Mouse (Mus musculus): ENCODE measurements around the gene Rexo5. TPM values are rescaled to one million over a fixed set of nuclear protein-coding genes. Genes with fewer than 3 reads are reported as not detected.
A peak's percentile ranks its signal among the peaks of the same experiment; 100 is the strongest.

Rexo5 gene
- total and polyA plus RNA-seq, 3 experiments: 0.75 to 3.3 (median 1.2) TPM

GRCm38 (mm10) chr7:119855031-119855430 lies 61.2 kb downstream of the Rexo5 start:
- intact Hi-C loops (cut with DNase I): no loop called here
- no peak overlapping the region for H3K9ac ChIP-seq (ENCODE audit: low read depth, low read length)

GRCm38 (mm10) chr7:119859476-119859875 lies 65.7 kb downstream of the Rexo5 start:
- 81% methylated on average over 6 of the region's 6 CpGs for WGBS
- intact Hi-C loops (cut with DNase I): no loop called here
- no peaks in the 10 kb centered on the region for H3K79me2 ChIP-seq (replicated peaks; ENCODE audit: control insufficient read depth, insufficient read depth, low read length)
- H3K27me3 ChIP-seq (ENCODE audit: control insufficient read depth, insufficient read depth, low read length): no peaks in the 10 kb centered on the region
- peaks cover 9% of the 10 kb centered on the region for H3K36me3 ChIP-seq (ENCODE audit: control insufficient read depth, insufficient read depth, low read length)
- TF ChIP-seq CTCF (IDR thresholded peaks at IDR 0.05) (peak; percentile 59), EP300 (IDR thresholded peaks at IDR 0.05; ENCODE audit: insufficient read depth, low read depth, low read length) (no peak), POLR2A (IDR thresholded peaks at IDR 0.05; ENCODE audit: insufficient read depth, low read depth, low read length) (no peak)
- peaks cover 6% of the 10 kb centered on the region for H3K4me1 ChIP-seq (ENCODE audit: control insufficient read depth, insufficient read depth, low read length)
- no peak overlapping the region for H3K4me3 ChIP-seq
- H3K9ac ChIP-seq (ENCODE audit: low read depth, low read length): no peak overlapping the region
- DNase-seq: no peak
- H3K27ac ChIP-seq: no peak overlapping the region

More at GRCm38 (mm10) chr7:119855031-119855430, 61.2 kb downstream of the Rexo5 start:
- no peak for DNase-seq
- peaks cover 2% of the 10 kb centered on the region for H3K4me1 ChIP-seq (ENCODE audit: control insufficient read depth, insufficient read depth, low read length)
- H3K27me3 ChIP-seq (ENCODE audit: control insufficient read depth, insufficient read depth, low read length): no peaks in the 10 kb centered on the region
- H3K27ac ChIP-seq: no peak overlapping the region
- no peaks in the 10 kb centered on the region for H3K79me2 ChIP-seq (replicated peaks; ENCODE audit: control insufficient read depth, insufficient read depth, low read length)
- no peak overlapping the region for H3K4me3 ChIP-seq
- TF ChIP-seq CTCF (IDR thresholded peaks at IDR 0.05) (no peak), EP300 (IDR thresholded peaks at IDR 0.05; ENCODE audit: insufficient read depth, low read depth, low read length) (no peak), POLR2A (IDR thresholded peaks at IDR 0.05; ENCODE audit: insufficient read depth, low read depth, low read length) (no peak)
- H3K36me3 ChIP-seq (ENCODE audit: control insufficient read depth, insufficient read depth, low read length): peaks cover 2% of the 10 kb centered on the region; the same call in 1 of the 2 replicates

- WGBS: 91% methylated on average over 3 of the region's 3 CpGs
- no peaks in the 10 kb centered on the region for H3K79me2 ChIP-seq (replicated peaks; ENCODE audit: control insufficient read depth, insufficient read depth, low read length)
- intact Hi-C loops (cut with DNase I): no loop called here
- H3K4me1 ChIP-seq (ENCODE audit: control insufficient read depth, insufficient read depth, low read length): peaks cover 6% of the 10 kb centered on the region
- no peak for TF ChIP-seq EP300 (IDR thresholded peaks at IDR 0.05; ENCODE audit: insufficient read depth, low read depth, low read length)
- no peak overlapping the region for H3K9ac ChIP-seq (ENCODE audit: low read depth, low read length)
- no peak for DNase-seq
- peaks cover 9% of the 10 kb centered on the region for H3K36me3 ChIP-seq (ENCODE audit: control insufficient read depth, insufficient read depth, low read length)
- no peaks in the 10 kb centered on the region for H3K27me3 ChIP-seq (ENCODE audit: control insufficient read depth, insufficient read depth, low read length)
- H3K4me3 ChIP-seq: no peak overlapping the region
- H3K27ac ChIP-seq: no peak overlapping the region; the same call in 1 of the 2 replicates
These were observed 66.3 kb downstream of the Rexo5 start for GRCm38 (mm10) chr7:119860116-119860515.

GRCm38 (mm10) chr7:119860554-119860953 lies 66.7 kb downstream of the Rexo5 start:
- no peak overlapping the region for H3K4me3 ChIP-seq
- no peaks in the 10 kb centered on the region for H3K79me2 ChIP-seq (replicated peaks; ENCODE audit: control insufficient read depth, insufficient read depth, low read length)
- DNase-seq: no peak
- H3K27ac ChIP-seq: peak overlapping the region; percentile 69
- H3K4me1 ChIP-seq (ENCODE audit: control insufficient read depth, insufficient read depth, low read length): peaks cover 7% of the 10 kb centered on the region
- TF ChIP-seq CTCF (IDR thresholded peaks at IDR 0.05): no peak
- H3K36me3 ChIP-seq (ENCODE audit: control insufficient read depth, insufficient read depth, low read length): peaks cover 9% of the 10 kb centered on the region
- intact Hi-C loops (cut with DNase I): no loop called here
- 79% methylated on average over 2 of the region's 2 CpGs for WGBS
- no peak overlapping the region for H3K9ac ChIP-seq (ENCODE audit: low read depth, low read length)
- no peaks in the 10 kb centered on the region for H3K27me3 ChIP-seq (ENCODE audit: control insufficient read depth, insufficient read depth, low read length)

- DNase-seq: no peak
- Histone ChIP-seq H3K9ac (ENCODE audit: low read depth, low read length) (no peak overlapping the region), H3K79me2 (replicated peaks; ENCODE audit: control insufficient read depth, insufficient read depth, low read length) (no peaks in the 10 kb centered on the region), H3K4me1 (ENCODE audit: control insufficient read depth, insufficient read depth, low read length) (peaks cover 7% of the 10 kb centered on the region), H3K27ac (peak overlapping the region; percentile 69), H3K36me3 (ENCODE audit: control insufficient read depth, insufficient read depth, low read length) (peaks cover 10% of the 10 kb centered on the region), H3K27me3 (ENCODE audit: control insufficient read depth, insufficient read depth, low read length) (no peaks in the 10 kb centered on the region), H3K4me3 (no peak overlapping the region)
- intact Hi-C loops (cut with DNase I): no loop called here
- TF ChIP-seq CTCF (IDR thresholded peaks at IDR 0.05) (no peak), EP300 (IDR thresholded peaks at IDR 0.05; ENCODE audit: insufficient read depth, low read depth, low read length) (no peak), POLR2A (IDR thresholded peaks at IDR 0.05; ENCODE audit: insufficient read depth, low read depth, low read length) (no peak)
These were observed 67.1 kb downstream of the Rexo5 start for GRCm38 (mm10) chr7:119860971-119861334.

GRCm38 (mm10) chr7:119861335-119862091 lies 67.7 kb downstream of the Rexo5 start:
- WGBS: 36% methylated on average over 6 of the region's 6 CpGs
- Histone ChIP-seq H3K27ac (peak overlapping the region; percentile 69), H3K27me3 (ENCODE audit: control insufficient read depth, insufficient read depth, low read length) (no peaks in the 10 kb centered on the region), H3K4me3 (no peak overlapping the region), H3K36me3 (ENCODE audit: control insufficient read depth, insufficient read depth, low read length) (peaks cover 15% of the 10 kb centered on the region), H3K4me1 (ENCODE audit: control insufficient read depth, insufficient read depth, low read length) (peaks cover 7% of the 10 kb centered on the region), H3K9ac (ENCODE audit: low read depth, low read length) (peak overlapping the region; percentile 19; the same call in 1 of the 2 replicates), H3K79me2 (replicated peaks; ENCODE audit: control insufficient read depth, insufficient read depth, low read length) (no peaks in the 10 kb centered on the region)
- peak; percentile 52 to 63 for DNase-seq
- intact Hi-C loops (cut with DNase I): no loop called here
- 0 out of 2 replicates have a peak, but pooled peaks have one; percentile 14 for TF ChIP-seq CTCF (IDR thresholded peaks at IDR 0.05)
- TF ChIP-seq EP300 (IDR thresholded peaks at IDR 0.05; ENCODE audit: insufficient read depth, low read depth, low read length): no peak
- no peak for TF ChIP-seq POLR2A (IDR thresholded peaks at IDR 0.05; ENCODE audit: insufficient read depth, low read depth, low read length)

Measured in heart, adult 2 months (tissue).